Comparison of ENCODE assay signal across 14 mouse cellular contexts in the genomic region with DNA sequence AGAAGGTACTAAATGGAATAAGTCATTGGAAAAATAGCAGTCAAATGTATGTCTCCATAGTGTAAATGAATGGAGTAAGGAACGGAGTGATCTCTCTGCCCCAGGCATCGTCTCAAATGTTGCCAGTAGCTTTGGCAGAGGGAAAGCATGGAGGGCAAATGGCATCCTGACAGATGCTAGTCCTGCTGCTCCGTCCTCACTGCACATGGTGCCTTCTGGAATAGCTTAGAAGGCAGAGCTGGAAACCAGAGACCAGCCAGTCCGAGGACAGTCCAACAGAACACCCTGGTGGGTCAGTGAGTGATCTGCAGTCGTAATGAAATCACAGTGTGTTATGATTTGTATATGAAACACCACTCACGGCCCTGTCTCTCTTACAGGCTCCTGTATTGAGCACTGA. TPM values are rescaled to one million over a fixed set of nuclear protein-coding genes. Genes with fewer than 3 reads are reported as not detected.
DNase-seq lines count a peak whose midpoint lies in the region; ATAC-seq and TF ChIP-seq lines count a peak whose summit lies in the region.
"Had no signal": no experiment of that assay in that cellular context is flagged by ENCODE, and none has a peak within 500 bp of the region (broad histone marks: within the 10 kb centered on the region; RNA-seq: fewer than 3 reads in every experiment).

No protein-coding gene starts in this region.

- no peak overlapping the region for H3K27ac ChIP-seq in gastrocnemius, adult 2 months
- no peak overlapping the region for H3K27ac ChIP-seq in intestine, embryonic 14.5 days (ENCODE audit: low read depth)
- H3K27ac ChIP-seq in intestine, embryonic 15.5 days, result no peak overlapping the region
- no peak overlapping the region for H3K27ac ChIP-seq in midbrain, embryonic 11.5 days (ENCODE audit: low read depth, low read length)
- H3K27ac ChIP-seq in midbrain, embryonic 16.5 days (ENCODE audit: low read length), result no peak overlapping the region
- no peak overlapping the region for H3K27ac ChIP-seq in stomach, postnatal 0 days (replicated peaks)
- H3K27ac ChIP-seq: heart, embryonic 15.5 days had no signal

- no peak for DNase-seq in gastrocnemius, adult 2 months
- no peak for DNase-seq in gastrocnemius, postnatal 10 days
- DNase-seq in intestine, embryonic 14.5 days (ENCODE audit: low spot score), result peak; percentile 51
- peak; percentile 82 for DNase-seq in midbrain, embryonic 11.5 days (ENCODE audit: low spot score, missing footprints)
- no peak for DNase-seq in stomach, postnatal 0 days (ENCODE audit: low spot score)
- no peak for DNase-seq in layer of hippocampus, adult 9-10 months (ENCODE audit: low spot score)
- DNase-seq: cerebellum, adult 11-12 months; right cerebral cortex, postnatal 25 days had no signal

- no peaks in the 10 kb centered on the region for H3K9me3 ChIP-seq in intestine, embryonic 14.5 days (ENCODE audit: control insufficient read depth, low read length)
- no peaks in the 10 kb centered on the region for H3K9me3 ChIP-seq in intestine, embryonic 15.5 days
- H3K9me3 ChIP-seq in midbrain, embryonic 11.5 days (ENCODE audit: control insufficient read depth, low read length), result no peaks in the 10 kb centered on the region
- H3K9me3 ChIP-seq in midbrain, embryonic 16.5 days (replicated peaks; ENCODE audit: control insufficient read depth, low read length, poor library complexity, severe bottlenecking), result no peaks in the 10 kb centered on the region
- H3K9me3 ChIP-seq in stomach, postnatal 0 days (ENCODE audit: control insufficient read depth, low read length), result no peaks in the 10 kb centered on the region
- H3K9me3 ChIP-seq: embryonic facial prominence, embryonic 13.5 days; heart, embryonic 15.5 days; lung, embryonic 15.5 days had no signal

- ATAC-seq in intestine, embryonic 14.5 days (replicated peaks; ENCODE audit: low FRiP score, low TSS enrichment, low read depth), result no peak
- no peak for ATAC-seq in intestine, embryonic 15.5 days
- ATAC-seq in midbrain, embryonic 11.5 days (ENCODE audit: low FRiP score), result no peak
- no peak for ATAC-seq in midbrain, embryonic 16.5 days
- ATAC-seq in stomach, postnatal 0 days (ENCODE audit: low FRiP score, low TSS enrichment), result no peak

- intact Hi-C loops in gastrocnemius, adult 2 months (cut with DNase I), result loop anchor here (5.0 kb wide), 2 partner anchors 42 to 227 kb away; no protein-coding TSS in a partner anchor

- H3K27me3 ChIP-seq in intestine, embryonic 14.5 days (replicated peaks; ENCODE audit: control insufficient read depth, insufficient read depth, low read length), result peaks cover 75% of the 10 kb centered on the region
- H3K27me3 ChIP-seq in intestine, embryonic 15.5 days (replicated peaks), result peaks cover 46% of the 10 kb centered on the region
- H3K27me3 ChIP-seq in midbrain, embryonic 11.5 days (ENCODE audit: control insufficient read depth, insufficient read depth, low read length), result peaks cover 61% of the 10 kb centered on the region
- peaks cover 59% of the 10 kb centered on the region for H3K27me3 ChIP-seq in midbrain, embryonic 16.5 days (ENCODE audit: control insufficient read depth, insufficient read depth, low read depth, low read length)
- peaks cover 4% of the 10 kb centered on the region; the same call in 1 of the 2 replicates for H3K27me3 ChIP-seq in stomach, postnatal 0 days (ENCODE audit: control insufficient read depth, insufficient read depth, low read length)

- H3K4me2 ChIP-seq in intestine, embryonic 14.5 days (ENCODE audit: low read length), result no peak overlapping the region
- no peak overlapping the region for H3K4me2 ChIP-seq in intestine, embryonic 15.5 days (replicated peaks)
- H3K4me2 ChIP-seq in midbrain, embryonic 11.5 days, result no peak overlapping the region
- H3K4me2 ChIP-seq in midbrain, embryonic 16.5 days (ENCODE audit: low read length), result no peak overlapping the region
- H3K4me2 ChIP-seq in stomach, postnatal 0 days (replicated peaks; ENCODE audit: low read depth), result no peak overlapping the region
- H3K4me2 ChIP-seq: heart, embryonic 15.5 days had no signal

- H3K36me3 ChIP-seq in intestine, embryonic 14.5 days (ENCODE audit: control insufficient read depth, insufficient read depth, low read length), result no peaks in the 10 kb centered on the region
- H3K36me3 ChIP-seq in intestine, embryonic 15.5 days, result no peaks in the 10 kb centered on the region
- no peaks in the 10 kb centered on the region for H3K36me3 ChIP-seq in midbrain, embryonic 11.5 days (ENCODE audit: control insufficient read depth, insufficient read depth, low read length)
- no peaks in the 10 kb centered on the region for H3K36me3 ChIP-seq in midbrain, embryonic 16.5 days (ENCODE audit: control insufficient read depth, insufficient read depth, low read length)
- H3K36me3 ChIP-seq in stomach, postnatal 0 days (ENCODE audit: control insufficient read depth, insufficient read depth, low read length), result no peaks in the 10 kb centered on the region
- H3K36me3 ChIP-seq: embryonic facial prominence, embryonic 13.5 days; G1E; heart, embryonic 15.5 days; lung, embryonic 15.5 days had no signal

- H3K9ac ChIP-seq in intestine, embryonic 14.5 days (ENCODE audit: low read length), result no peak overlapping the region
- no peak overlapping the region for H3K9ac ChIP-seq in intestine, embryonic 15.5 days
- no peak overlapping the region for H3K9ac ChIP-seq in midbrain, embryonic 11.5 days (ENCODE audit: low read length)
- no peak overlapping the region for H3K9ac ChIP-seq in midbrain, embryonic 16.5 days (ENCODE audit: low read depth, low read length)
- H3K9ac ChIP-seq in stomach, postnatal 0 days (ENCODE audit: low read length), result no peak overlapping the region
- H3K9ac ChIP-seq: embryonic facial prominence, embryonic 13.5 days; heart, embryonic 15.5 days; lung, embryonic 15.5 days had no signal

- TF ChIP-seq EP300 in stomach, postnatal 0 days (optimal IDR thresholded peaks at IDR 0.05), result no peak

- H3K4me1 ChIP-seq in intestine, embryonic 14.5 days (replicated peaks; ENCODE audit: control insufficient read depth, insufficient read depth, low read length), result no peaks in the 10 kb centered on the region
- H3K4me1 ChIP-seq in intestine, embryonic 15.5 days (replicated peaks), result no peaks in the 10 kb centered on the region
- 0 out of 2 replicates have a peak, but pooled peaks cover 3% of the 10 kb centered on the region for H3K4me1 ChIP-seq in midbrain, embryonic 11.5 days (ENCODE audit: control insufficient read depth, insufficient read depth, low read length)
- peaks cover 7% of the 10 kb centered on the region for H3K4me1 ChIP-seq in midbrain, embryonic 16.5 days (ENCODE audit: control insufficient read depth, insufficient read depth, low read length)
- no peaks in the 10 kb centered on the region for H3K4me1 ChIP-seq in stomach, postnatal 0 days (replicated peaks; ENCODE audit: control insufficient read depth, insufficient read depth)

- peak; percentile 39 for TF ChIP-seq CTCF in gastrocnemius, adult 2 months (IDR thresholded peaks at IDR 0.05)
- peak; percentile 61 for TF ChIP-seq CTCF in stomach, postnatal 0 days (IDR thresholded peaks at IDR 0.05; ENCODE audit: low read depth)

- WGBS in intestine, embryonic 14.5 days, result 54% methylated on average over 6 of the region's 6 CpGs
- WGBS in intestine, embryonic 15.5 days, result 60% methylated on average over 6 of the region's 6 CpGs
- 60% methylated on average over 6 of the region's 6 CpGs for WGBS in midbrain, embryonic 11.5 days
- WGBS in midbrain, embryonic 16.5 days, result 61% methylated on average over 6 of the region's 6 CpGs
- 61% methylated on average over 6 of the region's 6 CpGs for WGBS in stomach, postnatal 0 days

- no peak overlapping the region for H3K4me3 ChIP-seq in gastrocnemius, adult 2 months
- no peak overlapping the region for H3K4me3 ChIP-seq in intestine, embryonic 14.5 days (ENCODE audit: low read depth, low read length)
- no peak overlapping the region for H3K4me3 ChIP-seq in intestine, embryonic 15.5 days (replicated peaks)
- no peak overlapping the region for H3K4me3 ChIP-seq in midbrain, embryonic 11.5 days (ENCODE audit: low read depth, low read length)
- no peak overlapping the region for H3K4me3 ChIP-seq in midbrain, embryonic 16.5 days (ENCODE audit: low read depth, low read length)
- no peak overlapping the region for H3K4me3 ChIP-seq in stomach, postnatal 0 days (ENCODE audit: low read depth, low read length)
- H3K4me3 ChIP-seq: embryonic facial prominence, embryonic 13.5 days; heart, embryonic 15.5 days; lung, embryonic 15.5 days had no signal

RNA-seq across cellular contexts. Expression of gene Grb10, which starts 1.3 kb away (rescaled TPM):
- total RNA-seq in gastrocnemius, adult 2 months (2021), result 10 to 100 TPM; 27.9 to 59.3 TPM
- 100 to 1,000 TPM; 410 to 422 TPM for total RNA-seq in gastrocnemius, postnatal 10 days (2021)
- 232 and 233 TPM in 2 replicates for polyA plus RNA-seq in intestine, embryonic 14.5 days (2014; fragmentation: Nextera tagmentation; extraction: Ambion mirVana)
- polyA plus RNA-seq in intestine, embryonic 15.5 days (2015; fragmentation: Nextera tagmentation; extraction: Ambion mirVana), result 313 and 347 TPM in 2 replicates
- 133 and 144 TPM in 2 replicates for polyA plus RNA-seq in midbrain, embryonic 11.5 days (2014; fragmentation: Nextera tagmentation; extraction: Ambion mirVana)
- 74.6 and 92.9 TPM in 2 replicates for polyA plus RNA-seq in midbrain, embryonic 16.5 days (2015; fragmentation: Nextera tagmentation; extraction: Ambion mirVana)
- polyA plus RNA-seq in stomach, postnatal 0 days (2015; fragmentation: Nextera tagmentation; extraction: Ambion mirVana), result 57.3 and 64.7 TPM in 2 replicates
- polyA plus RNA-seq: G1E had no signal

Comparison
In these comparisons a context has a peak if more than half of its experiments do, and no peak if none do; other contexts are left out.
1. DNase-seq: peak in intestine, embryonic 14.5 days (single experiment) and midbrain, embryonic 11.5 days (single experiment); none in gastrocnemius, adult 2 months (single experiment), gastrocnemius, postnatal 10 days (single experiment), stomach, postnatal 0 days (single experiment) and layer of hippocampus, adult 9-10 months (single experiment).